Mouse (Mus musculus) 3134 (cell line): ENCODE data around the gene Olfr1163.
"Not testable (repeated sequence)": the region's sequence is repeated elsewhere in the genome, so short reads cannot be mapped to it uniquely, and the experiment has no call there.

Experiments used
- DNase-seq: peaks from one replicate; pipeline ENCODE4 v3.0.0-alpha.2; 2011; ENCODE audit warnings: low spot score; ENCODE audit not compliant: insufficient read length; ENCODE audit errors: extremely low read depth

Olfr1163 gene

GRCm38 (mm10) chr2:88071730-88072129 lies at the start of gene Olfr1163:
Gene Olfr1163, minus strand, starts transcription at chr2:88071830.
- no peak for DNase-seq

GRCm38 (mm10) chr2:88093866-88094265 lies 22.2 kb upstream of the Olfr1163 start, which contains the start of gene Olfr1164:
Gene Olfr1164, minus strand, starts transcription at chr2:88093966.
- DNase-seq, result no peak

GRCm38 (mm10) chr2:88063587-88063986 lies 8.0 kb downstream of the Olfr1163 start:
- DNase-seq, result no peak

- DNase-seq, result no peak
Observed at GRCm38 (mm10) chr2:88051029-88051428, 20.6 kb downstream of the Olfr1163 start, which contains the start of gene Olfr1162. Gene Olfr1162, minus strand, starts transcription at chr2:88051129.

GRCm38 (mm10) chr2:88037599-88037998 lies 34.0 kb downstream of the Olfr1163 start, which contains the start of gene Olfr73:
Gene Olfr73, minus strand, starts transcription at chr2:88037699.
- DNase-seq, result no peak

- not testable (repeated sequence) for DNase-seq
Observed at GRCm38 (mm10) chr2:88022474-88022873, 49.2 kb downstream of the Olfr1163 start, which contains the start of gene Olfr1161. Gene Olfr1161, plus strand, starts transcription at chr2:88022774.
